ENCODE assay signal across 9 mouse cellular contexts in genomic region chr8:117314308-117314953, GRCm38 (mm10). TPM values are rescaled to one million over a fixed set of nuclear protein-coding genes. Genes with fewer than 3 reads are reported as not detected.
A peak's percentile ranks its signal among the peaks of the same experiment; 100 is the strongest.
DNase-seq lines count a peak whose midpoint lies in the region; ATAC-seq lines count a peak whose summit lies in the region.
"Had no signal": no experiment of that assay in that cellular context is flagged by ENCODE, and none has a peak within 500 bp of the region (broad histone marks: within the 10 kb centered on the region; RNA-seq: fewer than 3 reads in every experiment).

No protein-coding gene starts in this region.

- H3K36me3 ChIP-seq in limb, embryonic 12.5 days: peaks cover 13% of the 10 kb centered on the region; the same call in 1 of the 2 replicates
- H3K36me3 ChIP-seq in neural tube, embryonic 15.5 days: no peaks in the 10 kb centered on the region

- H3K9ac ChIP-seq in limb, embryonic 12.5 days (replicated peaks): no peak overlapping the region
- no peak overlapping the region for H3K9ac ChIP-seq in neural tube, embryonic 15.5 days (replicated peaks)

- 16% methylated on average over 8 of the region's 8 CpGs for WGBS in limb, embryonic 12.5 days
- WGBS in neural tube, embryonic 15.5 days: 22% methylated on average over 8 of the region's 8 CpGs

- peaks cover 33% of the 10 kb centered on the region for H3K4me1 ChIP-seq in limb, embryonic 12.5 days (replicated peaks)
- H3K4me1 ChIP-seq in neural tube, embryonic 15.5 days: peaks cover 68% of the 10 kb centered on the region

- ATAC-seq in frontal cortex, adult (ENCODE audit: low TSS enrichment): 0 out of 2 replicates have a peak, but pooled peaks have one; percentile 7
- ATAC-seq in limb, embryonic 12.5 days (ENCODE audit: insufficient number of reproducible peaks, insufficient read depth, low FRiP score, low TSS enrichment, low read depth): peak; percentile 58; the same call in 1 of the 2 replicates
- peak; percentile 29; the same call in 1 of the 2 replicates for ATAC-seq in neural tube, embryonic 15.5 days (ENCODE audit: low FRiP score)

- no peaks in the 10 kb centered on the region for H3K9me3 ChIP-seq in limb, embryonic 12.5 days
- H3K9me3 ChIP-seq in neural tube, embryonic 15.5 days (replicated peaks): no peaks in the 10 kb centered on the region

- no peaks in the 10 kb centered on the region for H3K27me3 ChIP-seq in limb, embryonic 12.5 days
- no peaks in the 10 kb centered on the region for H3K27me3 ChIP-seq in neural tube, embryonic 15.5 days (replicated peaks)

- peak overlapping the region; percentile 10; the same call in 1 of the 2 replicates for H3K4me2 ChIP-seq in limb, embryonic 12.5 days
- no peak overlapping the region for H3K4me2 ChIP-seq in neural tube, embryonic 15.5 days

- H3K4me3 ChIP-seq in limb, embryonic 12.5 days (replicated peaks): no peak overlapping the region
- no peak overlapping the region for H3K4me3 ChIP-seq in neural tube, embryonic 15.5 days (replicated peaks)

- no peak for DNase-seq in frontal cortex, adult 2 months (ENCODE audit: extremely low spot score in 1 of 2, low spot score in 1 of 2)
- peak; percentile 41 for DNase-seq in gastrocnemius, postnatal 25 days
- DNase-seq in spleen, postnatal 10 days (ENCODE audit: low spot score in 2 of 2): no peak
- no peak for DNase-seq in layer of hippocampus, adult 8-10 months (ENCODE audit: low spot score in 2 of 2)
- DNase-seq in Muller cell, postnatal 12 days (ENCODE audit: inconsistent ontology term): no peak
- DNase-seq: thymus, adult 18-20 months had no signal

- peak overlapping the region; percentile 50 for H3K27ac ChIP-seq in limb, embryonic 12.5 days
- no peak overlapping the region for H3K27ac ChIP-seq in neural tube, embryonic 15.5 days (replicated peaks)

RNA-seq across cellular contexts. Expression of gene Cmip, which starts 57.6 kb away (rescaled TPM):
- polyA plus RNA-seq in frontal cortex, adult 2 months (2012; rRNA removed): 140 and 159 TPM in 2 replicates
- total RNA-seq in gastrocnemius, postnatal 25 days (2021): 10 to 100 TPM; 10.0 to 12.9 TPM
- 10.1 and 20.8 TPM in 2 replicates for polyA plus RNA-seq in limb, embryonic 12.5 days (2016; fragmentation: Nextera tagmentation; extraction: Ambion mirVana)
- 135 and 193 TPM in 2 replicates for polyA plus RNA-seq in neural tube, embryonic 15.5 days (2015; fragmentation: Nextera tagmentation; extraction: Ambion mirVana)
- total RNA-seq in layer of hippocampus, adult 8-10 months (2022): 100 to 1,000 TPM; 252 to 278 (median 268) TPM

Comparison
In these comparisons a context has a peak if more than half of its experiments do, and no peak if none do; other contexts are left out.
1. ATAC-seq: peak in every context shown above with its lines; median percentile 58 in limb, embryonic 12.5 days; 29 in neural tube, embryonic 15.5 days; 7 in frontal cortex, adult.